Mouse (Mus musculus) erythroblast, embryonic 14.5 days (primary cell): Measurements from ENCODE around the gene Gm21970.

Source experiments
- GATA1 ChIP-seq: IDR thresholded peaks from 2 replicates; pipeline ENCODE4 v1.6.1; 2012; ENCODE audit warnings: low read length, inconsistent platforms, mixed read lengths
- TAL1 ChIP-seq: IDR thresholded peaks from 3 replicates; pipeline ENCODE4 v1.6.1; 2012; ENCODE audit warnings: low read length, inconsistent platforms, mixed read lengths

- no peak for TF ChIP-seq TAL1
- no peak for TF ChIP-seq GATA1
These were observed 5.9 kb upstream of the Gm21970 start for GRCm38 (mm10) chr16:91385621-91386020.
